Mouse (Mus musculus) layer of hippocampus, adult 9-11 months (tissue): ENCODE measurements around the gene Med13l.

Experiments
- DNase-seq: peaks from one replicate; pipeline ENCODE4 v3.0.0; 2022

Med13l gene

DNA sequence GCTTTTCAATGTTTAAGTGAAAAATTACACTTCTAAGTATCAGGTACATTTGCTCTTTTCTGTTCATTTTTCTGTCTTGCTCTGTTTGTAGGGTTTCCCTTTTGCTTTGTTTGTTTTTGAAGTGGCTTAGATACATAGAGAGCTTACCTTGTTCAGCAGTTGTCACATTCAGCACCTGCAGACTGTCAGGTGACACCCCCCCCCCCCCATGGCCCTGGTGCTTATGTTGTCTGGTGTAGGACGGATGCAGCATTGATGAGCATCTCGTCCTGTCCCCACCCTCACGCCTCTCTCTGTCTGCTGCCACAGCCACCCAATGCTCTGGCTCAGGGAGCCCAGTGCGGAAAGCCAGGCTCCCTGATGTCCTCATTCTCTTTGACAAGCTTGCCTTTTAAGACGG, 101.3 kb downstream of the Med13l start:
- no peak for DNase-seq

DNA sequence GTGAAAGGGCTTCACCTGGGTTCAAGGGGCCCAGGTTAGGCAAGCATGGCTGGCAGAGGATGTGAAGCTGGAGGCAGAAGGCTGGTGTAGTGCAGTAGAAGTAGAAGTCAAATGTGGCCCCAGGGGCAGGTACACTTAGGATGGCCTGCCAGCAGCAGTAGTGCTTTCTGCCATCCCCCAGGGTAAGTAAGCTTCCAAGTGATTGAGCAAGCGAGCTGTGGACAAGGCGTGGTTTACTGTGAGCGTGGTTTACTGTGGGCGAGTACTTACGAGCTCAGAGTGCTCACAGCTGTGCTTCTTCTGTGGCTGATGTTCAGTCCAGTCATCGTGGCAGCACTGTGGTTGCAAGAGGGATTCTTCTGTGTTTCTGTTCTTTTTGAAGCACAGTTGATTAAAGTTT, 103.5 kb downstream of the Med13l start:
- DNase-seq: no peak

DNA sequence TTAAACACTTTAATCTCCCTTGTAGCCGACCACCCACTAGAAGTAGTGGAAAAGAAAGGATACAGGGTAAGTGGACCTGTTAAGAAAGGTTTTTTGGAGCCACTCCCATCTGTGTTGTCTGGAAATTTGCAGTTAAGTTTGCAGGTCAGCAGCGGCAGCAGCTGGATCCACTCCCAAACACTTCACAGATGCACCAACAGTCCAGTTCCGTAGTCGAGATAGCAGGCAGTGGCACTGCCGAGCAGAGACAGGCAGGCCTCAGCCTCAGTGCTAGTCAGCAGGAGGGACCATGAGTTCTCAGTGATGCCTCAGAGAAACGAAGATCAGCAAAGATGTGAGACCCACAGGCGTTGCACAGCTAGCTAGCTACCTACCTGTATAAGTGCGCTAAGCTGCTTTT, 104.5 kb downstream of the Med13l start:
- DNase-seq: no peak

DNA sequence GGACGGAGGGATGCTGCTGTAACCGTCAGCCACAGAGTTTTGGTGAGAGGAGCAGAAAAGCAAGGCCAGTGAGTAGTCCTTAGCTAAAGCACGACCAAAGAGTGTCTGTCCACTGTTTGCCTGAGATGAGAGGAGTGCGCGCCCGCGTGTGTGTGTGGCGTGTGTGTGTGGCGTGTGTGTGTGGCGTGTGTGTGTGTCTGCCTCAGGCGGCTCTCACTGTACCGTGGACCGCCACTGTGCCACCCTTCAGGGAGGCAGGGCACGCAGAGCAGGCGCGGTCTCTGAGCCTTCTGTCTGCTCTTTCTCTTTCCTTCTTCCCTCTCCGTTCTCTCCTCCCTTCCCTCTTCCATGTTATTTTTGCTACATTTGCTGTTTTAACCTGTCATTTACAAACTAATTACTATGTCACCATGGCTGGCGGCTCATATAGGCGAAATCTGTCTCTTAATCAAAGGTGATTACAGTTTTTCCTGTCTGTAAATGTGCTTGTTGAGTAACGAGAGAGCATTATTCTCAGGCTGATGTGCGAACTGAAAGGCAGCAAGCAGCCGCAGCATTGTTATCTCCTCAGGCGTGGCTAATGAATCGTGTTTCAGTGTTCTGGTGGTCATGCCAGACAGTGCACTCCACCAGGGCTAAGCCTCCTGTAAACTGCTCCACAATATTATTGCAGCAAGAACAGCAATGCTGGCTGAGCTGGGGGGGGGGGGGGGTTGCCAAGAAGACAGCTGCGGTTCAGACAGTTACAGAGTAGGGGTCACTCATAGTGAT, 106.1 kb downstream of the Med13l start:
- no peak for DNase-seq

DNA sequence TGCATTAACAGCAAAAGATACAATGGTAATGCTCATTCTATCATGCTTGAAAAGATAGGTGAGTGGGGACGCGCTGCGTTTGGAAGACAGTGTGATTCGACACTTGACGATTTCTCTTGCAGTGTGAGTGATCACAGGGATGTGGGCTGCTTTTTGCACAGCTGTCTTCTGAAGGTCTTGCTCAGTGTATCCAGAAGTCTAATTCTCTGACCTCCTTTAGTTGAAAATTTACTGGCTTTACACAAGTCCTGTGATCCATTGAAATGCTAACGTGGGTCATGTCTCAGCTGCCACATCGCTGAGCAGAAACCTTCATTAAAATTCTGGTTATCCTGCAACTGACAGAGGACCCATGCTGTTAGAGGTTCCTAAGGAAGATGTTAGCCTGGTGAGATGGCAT, 107.4 kb downstream of the Med13l start:
- DNase-seq: no peak

DNA sequence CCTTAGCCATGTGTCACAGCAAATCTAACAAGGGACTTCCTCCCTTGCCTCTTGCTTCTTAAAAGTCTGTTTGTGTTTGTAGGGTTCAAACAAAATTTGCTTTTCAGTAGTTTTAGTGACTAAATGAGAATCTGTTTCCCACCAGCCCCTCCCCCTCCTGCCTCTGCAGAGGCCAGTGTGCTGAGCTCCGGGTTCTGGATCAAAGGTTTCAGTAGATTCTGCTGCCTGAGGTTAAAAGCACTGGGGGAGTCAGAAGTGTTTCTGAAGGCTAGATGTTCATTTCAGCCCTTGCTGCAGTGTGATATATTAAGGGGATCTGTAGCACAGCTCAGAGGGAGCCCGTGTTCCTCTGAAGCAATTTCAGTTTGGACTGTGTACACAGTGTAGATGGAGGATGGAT, 108.5 kb downstream of the Med13l start:
- no peak for DNase-seq

DNA sequence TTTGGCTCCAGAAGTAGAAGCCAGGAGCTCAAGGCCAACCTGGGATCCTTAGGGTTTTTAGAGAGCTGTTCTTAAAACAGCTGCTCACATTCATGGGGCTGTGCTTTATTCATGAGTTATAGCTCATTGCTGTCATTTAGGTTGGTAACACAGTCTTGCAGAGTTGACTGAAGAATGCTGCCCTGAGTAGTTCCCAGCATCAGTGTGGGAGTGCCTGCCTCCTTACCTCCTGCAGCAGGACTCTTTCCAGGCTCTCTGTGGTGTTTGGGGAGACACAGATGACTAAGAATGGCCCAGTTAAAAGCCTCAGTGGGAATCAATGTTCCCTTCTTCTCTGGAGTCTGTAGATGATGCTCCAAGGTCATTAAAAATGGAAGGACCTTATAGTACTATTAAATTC, 111.6 kb downstream of the Med13l start:
- DNase-seq: no peak

DNA sequence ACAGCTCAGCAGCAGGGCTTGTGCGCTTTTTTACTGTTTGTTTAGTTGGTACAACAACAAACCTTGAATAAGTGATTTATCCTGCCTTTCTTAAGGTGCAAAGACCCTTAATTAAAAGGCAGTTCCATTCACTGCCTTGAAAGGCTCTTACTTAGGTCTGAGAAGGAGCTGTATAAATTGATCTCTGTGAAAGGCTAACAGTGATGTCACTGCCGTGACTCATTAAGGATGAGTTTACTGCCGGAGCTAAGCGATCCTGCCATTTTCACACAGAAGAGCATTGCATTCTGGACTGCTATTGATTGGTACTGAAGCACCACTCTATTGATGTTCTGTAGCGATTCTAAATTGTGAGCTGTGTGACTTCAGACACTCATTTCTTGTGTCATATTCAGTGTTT, 113.4 kb downstream of the Med13l start:
- no peak for DNase-seq

DNA sequence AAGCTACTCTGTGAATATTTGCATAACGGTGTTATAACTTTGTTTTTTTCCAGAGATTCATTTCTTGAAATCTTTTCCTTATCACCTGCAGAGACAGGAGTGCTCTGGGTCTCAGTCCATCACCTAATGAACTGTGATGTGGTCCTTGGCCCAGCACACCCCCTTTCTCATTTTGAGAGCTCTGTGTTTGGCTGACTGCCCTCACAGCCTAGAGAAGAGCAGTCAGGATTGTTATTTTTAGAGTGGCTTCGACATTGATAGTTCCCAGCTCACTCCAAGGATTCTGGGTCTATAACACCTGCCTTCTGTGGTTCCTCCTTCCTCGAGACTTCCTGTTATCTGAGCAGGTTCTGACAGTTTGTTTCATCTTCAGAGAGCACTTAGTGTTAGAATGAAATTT, 113.8 kb downstream of the Med13l start:
- DNase-seq: no peak

DNA sequence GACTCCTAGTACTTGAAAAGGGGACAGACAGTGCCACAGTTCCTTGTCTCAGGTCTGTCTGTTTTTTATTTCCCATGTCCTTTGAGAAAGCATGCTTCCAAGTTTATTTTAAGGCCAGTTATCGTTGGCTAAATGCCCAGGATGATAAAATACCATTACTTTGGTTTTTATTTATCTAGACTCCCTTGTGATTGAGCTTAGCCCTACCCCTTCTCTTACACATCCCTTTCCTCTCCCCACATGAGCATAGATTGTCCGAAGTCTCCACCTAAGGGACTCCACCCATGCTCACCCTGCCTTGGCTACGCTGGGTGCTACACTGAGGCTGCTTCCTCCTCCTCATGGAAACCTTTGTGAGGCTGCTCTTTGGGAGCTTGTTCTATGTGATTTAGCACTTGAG, 115.2 kb downstream of the Med13l start:
- no peak for DNase-seq

DNA sequence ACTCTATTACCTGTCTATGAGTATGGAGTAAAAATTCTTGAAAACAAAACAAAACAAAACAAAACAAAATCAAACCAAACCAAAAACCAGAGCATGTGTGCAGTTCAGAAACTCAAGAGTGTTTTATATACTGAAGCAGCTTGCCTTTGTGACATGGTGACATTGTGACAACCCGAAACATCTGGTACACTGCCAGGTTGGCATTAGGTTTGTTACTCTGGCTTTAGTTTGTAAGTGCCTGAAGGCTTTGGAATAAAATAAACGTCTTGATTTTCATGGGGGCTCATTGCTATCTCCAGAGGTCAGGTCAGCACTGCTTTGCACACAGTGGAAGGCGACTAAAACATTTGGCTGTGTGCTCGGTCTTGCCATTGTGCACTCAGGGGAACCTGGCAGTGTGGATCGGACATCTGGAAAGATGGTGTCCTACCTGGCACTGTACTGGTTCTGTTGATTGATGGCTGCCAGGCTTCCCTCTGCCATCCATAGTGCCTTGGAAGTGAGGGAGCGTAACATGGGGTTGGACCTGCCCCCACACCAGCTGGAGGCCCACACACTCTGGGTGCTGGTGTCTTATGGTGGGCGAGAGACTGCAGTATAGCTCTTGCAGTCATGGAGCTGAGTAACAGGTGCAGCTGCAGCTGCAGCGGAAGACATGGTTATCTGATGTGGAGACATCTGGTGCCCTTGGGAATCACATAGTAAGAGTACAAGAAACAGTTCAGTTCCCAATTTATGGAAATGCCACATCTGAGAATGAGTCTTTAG, 115.9 kb downstream of the Med13l start:
- DNase-seq: peak; percentile 61

DNA sequence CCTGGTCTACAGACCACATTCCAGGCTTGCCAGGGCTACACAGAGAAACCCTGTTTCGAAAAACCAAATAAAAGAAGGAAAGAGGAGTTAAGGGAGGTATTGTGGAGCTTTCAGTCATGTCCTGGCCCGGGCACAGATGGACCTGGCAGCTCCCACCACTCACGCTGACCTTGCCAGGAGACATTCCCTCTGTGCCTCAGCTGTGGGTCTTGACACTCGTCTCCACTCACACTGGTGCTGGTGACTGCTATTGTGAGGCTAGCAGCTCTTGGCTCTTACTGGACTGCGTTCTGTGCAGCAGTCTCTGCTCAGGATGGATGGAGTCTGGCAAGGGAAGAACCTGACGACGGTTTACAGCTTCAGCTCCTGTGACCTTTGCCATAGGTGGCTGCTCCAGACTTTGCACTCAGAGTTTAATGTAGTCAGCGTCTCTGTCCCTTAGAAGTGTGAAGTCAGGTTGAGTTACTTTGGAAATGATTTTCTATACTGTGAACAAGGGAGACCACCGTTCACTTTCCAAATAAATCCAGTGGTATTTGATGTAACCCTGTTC, 118.9 kb downstream of the Med13l start:
- no peak for DNase-seq

DNA sequence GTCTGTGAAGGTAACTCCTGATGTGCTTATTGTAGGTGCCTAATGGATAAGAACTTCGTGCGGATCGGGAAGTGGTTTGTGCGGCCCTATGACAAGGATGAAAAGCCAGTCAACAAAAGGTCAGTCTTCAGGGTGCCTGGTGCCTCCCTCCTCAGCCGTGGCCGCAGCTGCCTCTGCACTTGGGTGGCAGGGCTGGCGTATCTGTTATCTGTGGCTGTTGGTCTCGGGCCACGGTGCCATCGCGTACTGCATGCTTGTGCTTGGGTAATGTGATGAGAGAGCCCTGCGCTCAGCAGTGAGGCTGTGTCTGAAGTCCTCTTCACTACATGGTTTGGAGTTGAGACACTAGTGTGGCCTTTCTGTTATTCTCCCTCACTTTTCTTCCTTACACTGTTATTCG, 120.4 kb downstream of the Med13l start:
- DNase-seq: no peak

DNA sequence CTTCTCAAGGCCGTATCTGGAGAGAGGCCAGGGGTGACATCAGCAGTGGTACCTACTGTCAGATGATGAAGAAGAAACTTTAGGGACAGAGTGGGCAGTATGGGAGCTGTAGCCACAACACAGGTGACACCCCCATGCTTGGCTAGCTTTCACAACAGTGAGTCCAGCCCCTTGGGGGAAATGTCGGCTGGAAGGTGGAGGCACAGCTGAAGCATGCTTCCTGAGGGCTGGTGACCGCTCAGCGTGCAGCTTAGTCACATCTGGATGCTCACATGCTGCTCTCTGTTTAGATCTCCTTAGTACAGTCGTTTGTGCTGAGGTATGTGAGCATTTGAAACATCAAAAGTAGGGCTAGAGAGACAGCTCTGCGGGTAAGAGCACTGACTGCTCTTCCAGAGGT, 121.5 kb downstream of the Med13l start:
- DNase-seq: no peak

DNA sequence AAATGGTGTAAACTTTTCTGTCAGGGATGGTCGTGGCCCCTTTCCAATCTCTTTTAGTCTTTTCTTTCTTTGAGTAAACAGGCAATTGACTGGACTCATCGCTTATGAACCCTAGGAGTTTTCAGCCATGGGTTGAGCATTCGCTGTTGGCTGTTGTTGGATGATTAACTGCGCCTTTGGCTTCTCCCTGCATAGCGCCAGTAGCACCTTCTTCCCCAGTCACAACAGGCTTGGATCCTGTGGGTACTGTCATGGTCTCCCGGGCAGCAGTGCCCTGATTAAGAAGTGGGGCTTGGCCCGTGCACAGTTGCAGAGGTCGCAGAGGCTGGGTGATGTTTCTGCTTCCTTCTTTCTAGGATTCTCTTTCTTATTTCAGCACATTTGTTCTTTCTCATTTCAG, 124.7 kb downstream of the Med13l start:
- no peak for DNase-seq

DNA sequence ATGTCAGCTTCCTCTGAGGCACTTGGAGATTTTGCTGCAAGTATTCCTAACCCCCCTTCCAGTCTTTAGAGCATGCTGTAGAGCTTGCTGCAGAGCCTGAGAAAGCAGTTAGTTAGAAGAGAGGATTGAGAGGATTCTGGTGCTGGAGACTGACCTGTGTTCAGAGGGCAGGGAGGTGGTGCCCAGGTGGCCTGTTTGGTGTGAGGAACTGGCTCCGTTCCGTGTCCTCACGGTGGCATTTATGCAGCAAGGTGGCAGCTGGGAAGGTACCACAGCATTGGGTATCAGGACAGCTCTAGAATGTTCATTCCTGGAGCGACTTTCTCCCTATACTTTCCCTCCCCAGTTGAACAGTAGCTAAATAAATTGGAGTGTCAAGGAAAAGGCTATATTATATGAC, 125.5 kb downstream of the Med13l start:
- no peak for DNase-seq

DNA sequence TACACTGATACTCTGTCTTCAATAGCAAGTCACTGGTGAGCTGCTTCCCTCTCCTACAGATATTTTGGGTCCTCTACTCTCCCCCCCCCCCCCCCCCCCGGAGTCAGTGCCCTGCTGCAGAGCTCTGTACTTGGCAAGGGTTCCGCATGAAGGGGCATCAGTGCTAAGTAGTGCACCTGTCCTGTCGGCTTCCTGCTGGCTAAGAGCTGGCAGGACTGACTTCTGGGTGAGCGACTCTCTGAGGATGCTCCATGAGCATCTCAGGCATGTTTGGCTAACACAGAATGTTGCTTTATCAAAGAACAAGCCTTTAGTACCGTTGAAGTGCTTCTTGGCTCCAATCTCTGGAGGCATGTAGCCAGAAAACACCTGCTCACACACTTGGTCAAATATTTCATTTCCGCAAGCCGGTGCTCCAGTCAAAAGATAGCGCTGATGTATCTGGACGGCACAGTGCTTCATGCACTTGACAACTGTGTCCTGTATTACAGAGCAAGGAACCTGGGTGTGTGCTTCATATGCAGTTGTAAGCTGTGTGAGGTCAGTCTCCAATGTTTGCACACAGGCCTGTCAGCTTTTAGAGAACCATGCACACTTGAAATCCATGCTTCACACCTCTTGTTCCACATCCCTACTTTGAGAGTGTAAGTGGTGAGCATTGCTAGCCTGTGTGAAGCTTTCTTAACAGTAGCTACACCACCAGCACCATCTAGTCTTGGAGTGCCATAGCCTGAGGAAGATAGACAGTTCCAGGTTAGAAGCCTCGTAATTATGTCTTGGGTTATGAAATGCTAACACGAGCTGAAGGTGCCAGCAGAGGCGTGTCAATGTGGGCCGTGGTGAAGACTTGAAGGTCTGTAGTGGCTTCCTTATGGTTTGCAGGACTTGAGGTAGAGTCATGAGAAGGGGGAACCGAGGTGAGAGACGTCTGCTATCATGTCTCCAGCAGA, 128.7 kb downstream of the Med13l start:
- no peak for DNase-seq

DNA sequence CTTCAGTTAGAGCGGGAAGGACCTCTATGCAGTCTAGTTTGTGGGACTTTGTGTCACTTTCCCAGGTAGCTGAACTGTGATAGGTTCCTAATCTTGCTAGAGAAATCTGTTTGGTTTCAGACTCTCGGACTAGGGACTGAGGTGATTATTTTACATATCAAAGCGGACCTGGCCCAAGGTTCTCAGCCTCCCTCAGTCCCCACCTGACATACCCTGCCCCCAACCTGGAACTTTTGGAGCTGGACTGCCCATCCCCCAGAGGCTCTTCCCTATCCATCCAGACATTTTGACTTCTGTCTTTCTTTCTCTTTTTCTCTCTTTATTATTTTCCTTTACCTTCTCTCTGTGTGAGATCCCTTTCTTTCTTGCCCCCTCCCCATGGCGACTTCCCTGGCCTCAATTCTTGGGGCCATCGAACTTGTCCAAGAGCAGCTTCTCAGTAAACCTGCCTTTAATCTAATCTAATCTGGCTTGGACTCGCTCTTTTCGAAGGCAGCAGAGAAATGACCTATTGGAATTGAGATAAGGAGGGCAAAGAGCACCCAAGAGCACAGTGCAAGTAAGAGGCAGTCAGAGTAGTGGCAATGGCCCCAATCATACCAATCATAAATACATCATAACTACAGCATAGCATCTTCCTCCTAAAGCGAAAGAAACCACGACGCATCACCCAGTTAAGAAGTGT, 130.7 kb downstream of the Med13l start:
- no peak for DNase-seq

DNA sequence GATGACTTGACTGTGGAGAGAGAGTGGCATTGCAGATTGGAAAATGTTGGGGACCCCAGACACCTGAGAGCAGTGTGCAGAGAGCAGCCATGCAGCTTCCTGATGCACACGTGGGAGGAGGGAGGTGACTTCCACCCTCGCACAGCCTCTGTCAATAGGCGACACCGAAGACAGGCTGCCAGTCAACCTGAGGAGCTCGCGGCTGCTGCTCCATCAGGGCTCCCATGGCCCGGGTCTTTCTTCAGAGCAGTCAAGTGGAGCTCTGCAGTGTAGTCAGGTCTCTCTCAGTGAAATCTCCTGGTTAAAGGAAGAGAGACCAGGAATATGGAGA, 131.2 kb downstream of the Med13l start:
- no peak for DNase-seq

DNA sequence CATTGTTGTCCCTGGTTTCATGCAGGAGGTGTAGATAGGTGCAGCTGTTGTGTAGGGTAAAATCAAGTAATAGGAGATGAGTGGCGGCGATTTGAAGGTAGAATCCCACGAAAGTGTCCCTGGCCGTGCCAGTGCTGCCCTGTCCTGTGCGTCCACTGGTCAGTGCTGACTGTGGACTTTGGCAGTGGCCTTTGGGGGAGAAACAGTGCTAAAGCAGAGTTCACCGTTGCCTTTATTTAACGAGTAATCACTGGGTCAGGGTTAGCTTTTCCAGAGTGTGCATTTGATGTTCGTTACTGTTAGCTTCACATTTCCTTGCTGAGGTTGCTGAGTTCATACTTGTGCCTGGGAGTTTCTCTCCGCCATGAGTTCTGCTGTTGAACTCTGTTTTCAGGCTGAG, 133.5 kb downstream of the Med13l start:
- no peak for DNase-seq

DNA sequence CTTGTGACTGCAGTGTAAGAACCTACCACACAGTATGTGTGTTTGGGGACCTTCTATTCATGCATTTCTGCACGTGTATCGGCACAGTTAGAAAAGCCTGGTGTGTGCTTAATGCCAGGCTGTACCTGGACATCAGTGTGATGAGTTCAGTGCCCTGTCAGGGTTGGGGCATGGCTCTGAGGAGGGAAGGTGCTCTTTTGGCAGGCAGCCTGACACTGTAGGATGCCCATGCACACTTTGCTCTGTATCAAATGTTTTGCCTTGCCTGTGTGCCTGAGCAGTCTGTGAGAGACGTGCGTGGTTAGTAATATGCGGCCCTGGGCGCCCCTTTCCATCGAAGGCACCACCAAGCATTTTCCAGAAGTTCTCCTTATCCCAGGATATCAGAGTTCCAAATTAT, 136.6 kb downstream of the Med13l start:
- DNase-seq: no peak

DNA sequence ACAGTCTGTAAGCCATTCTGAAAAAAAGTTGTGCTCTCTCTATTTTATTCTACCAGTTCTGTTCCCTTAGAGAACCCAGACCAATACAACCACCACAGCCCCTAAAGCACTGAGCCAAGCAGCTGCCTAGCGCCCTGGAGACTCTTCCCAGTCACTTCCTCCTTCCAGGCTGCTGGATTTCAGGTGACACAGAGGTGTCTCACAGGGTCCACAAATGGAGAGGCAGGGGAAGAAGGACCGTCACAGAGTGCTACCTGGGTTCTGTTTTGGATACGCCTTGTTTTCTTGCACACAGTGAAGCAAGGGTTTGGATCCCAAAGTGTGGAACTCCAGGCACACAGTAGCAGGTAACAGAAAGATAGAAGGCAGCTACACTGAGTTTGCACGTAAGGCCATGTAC, 140.5 kb downstream of the Med13l start:
- DNase-seq: no peak

DNA sequence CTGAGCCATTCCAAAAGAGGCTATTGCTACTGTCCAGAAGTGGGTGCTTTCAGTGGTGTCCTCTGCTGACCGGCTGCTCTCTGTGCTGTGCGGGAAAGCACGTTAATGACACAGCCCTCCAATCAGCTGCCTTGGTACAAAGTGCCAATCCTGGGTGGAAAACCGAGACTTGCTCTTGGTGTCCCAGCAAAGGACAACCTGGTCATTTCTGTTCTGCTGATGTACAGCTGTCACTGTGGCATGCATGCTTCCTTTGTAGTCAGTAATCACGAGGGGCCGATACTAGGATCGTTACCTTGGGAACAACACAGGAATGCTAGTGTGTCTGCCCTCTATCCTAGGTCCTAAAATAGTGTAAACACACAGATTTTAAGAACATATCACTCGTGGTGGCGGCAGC, 142.2 kb downstream of the Med13l start:
- no peak for DNase-seq
